Mouse (Mus musculus): ENCODE data around the gene Timm9. TPM values are rescaled to one million over a fixed set of nuclear protein-coding genes. Genes with fewer than 3 reads are reported as not detected.
A peak's percentile ranks its signal among the peaks of the same experiment; 100 is the strongest.

The Timm9 gene
- polyA plus RNA-seq, 1 experiment from 2014 or later = 102 TPM

DNA sequence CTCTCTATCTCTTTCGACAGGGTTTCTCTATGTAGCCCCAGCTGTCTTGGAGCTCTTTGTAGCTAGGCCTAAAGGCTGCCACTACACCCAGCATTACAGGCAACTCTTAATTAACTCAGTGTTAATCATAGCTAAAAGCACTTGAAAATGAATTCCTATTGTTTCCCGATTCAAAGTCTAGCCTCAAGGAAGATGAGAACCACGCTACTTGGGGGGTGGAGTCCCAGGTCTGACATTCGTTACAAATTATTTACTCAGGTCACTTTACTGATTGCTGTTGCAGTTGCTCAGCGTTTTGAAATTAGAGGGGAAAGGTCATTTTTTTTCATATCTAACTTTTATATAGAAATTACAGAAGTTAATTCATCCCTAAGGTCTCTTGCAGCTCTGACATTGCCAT is 903 bp downstream of the Timm9 start:
- Histone ChIP-seq H3K4me1 (ENCODE audit: control insufficient read depth in 2 of 2, insufficient read depth in 2 of 2, low read length in 2 of 2) (peaks cover 0 to 8% of the 10 kb centered on the region in 2 experiments; a peak in 2 of 4 replicates), H3K27me3 (ENCODE audit: control insufficient read depth, insufficient read depth, low read length) (no peaks in the 10 kb centered on the region), H3K36me3 (ENCODE audit: control insufficient read depth, insufficient read depth, low read length) (peaks cover 39% of the 10 kb centered on the region), H3K9ac (ENCODE audit: low read length) (peak overlapping the region; percentile 97), H3K27ac (replicated peaks in 1 of 2; ENCODE audit: control insufficient read depth in 1 of 2, insufficient read depth in 1 of 2, low read depth in 2 of 2, low read length in 2 of 2) (no peak overlapping the region), H3K4me2 (ENCODE audit: low read length) (peak overlapping the region; percentile 73), H3K9me3 (ENCODE audit: control insufficient read depth, low read length) (no peaks in the 10 kb centered on the region), H3K4me3 (ENCODE audit: control insufficient read depth in 1 of 2, insufficient read depth in 1 of 2, low read depth in 1 of 2, low read length in 2 of 2) (peak overlapping the region in 1 of 2 experiments; percentile 100; a peak in 3 of 4 replicates)
- WGBS = 30% methylated on average over 5 of the region's 5 CpGs
- no peak for ATAC-seq (ENCODE audit: insufficient number of reproducible peaks, insufficient read depth, low FRiP score, low read depth)

DNA sequence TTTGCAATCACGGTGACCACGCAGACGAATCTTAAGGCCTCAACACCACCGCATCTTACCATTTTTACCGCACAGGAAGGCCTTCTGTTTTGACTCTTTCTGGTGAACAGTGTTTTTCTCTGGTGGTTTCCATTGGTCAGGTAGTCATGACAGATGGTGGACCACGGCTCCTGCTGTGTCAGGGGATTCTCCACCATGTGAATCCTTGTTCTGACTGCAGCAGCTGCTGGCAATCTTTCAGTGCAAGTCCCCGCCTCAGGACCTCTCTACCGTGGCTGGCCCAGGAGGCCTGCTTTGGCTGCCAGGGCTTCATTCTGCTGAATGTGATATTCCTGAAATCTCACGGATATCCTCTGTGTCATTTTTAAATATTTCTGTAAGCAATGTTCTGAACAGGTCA is 13.2 kb downstream of the Timm9 start:
- H3K4me2 ChIP-seq (ENCODE audit: low read length) = no peak overlapping the region
- H3K4me1 ChIP-seq (ENCODE audit: control insufficient read depth in 2 of 2, insufficient read depth in 2 of 2, low read length in 2 of 2) = no peaks in the 10 kb centered on the region
- 91% methylated on average over 9 of the region's 9 CpGs for WGBS
- no peak overlapping the region for H3K27ac ChIP-seq (replicated peaks in 1 of 2; ENCODE audit: control insufficient read depth in 1 of 2, insufficient read depth in 1 of 2, low read depth in 2 of 2, low read length in 2 of 2)
- no peak for ATAC-seq (ENCODE audit: insufficient number of reproducible peaks, insufficient read depth, low FRiP score, low read depth)
- no peaks in the 10 kb centered on the region for H3K9me3 ChIP-seq (ENCODE audit: control insufficient read depth, low read length)
- H3K36me3 ChIP-seq (ENCODE audit: control insufficient read depth, insufficient read depth, low read length) = peaks cover 61% of the 10 kb centered on the region
- H3K4me3 ChIP-seq (ENCODE audit: control insufficient read depth in 1 of 2, insufficient read depth in 1 of 2, low read depth in 1 of 2, low read length in 2 of 2) = no peak overlapping the region
- H3K9ac ChIP-seq (ENCODE audit: low read length) = no peak overlapping the region
- H3K27me3 ChIP-seq (ENCODE audit: control insufficient read depth, insufficient read depth, low read length) = no peaks in the 10 kb centered on the region

DNA sequence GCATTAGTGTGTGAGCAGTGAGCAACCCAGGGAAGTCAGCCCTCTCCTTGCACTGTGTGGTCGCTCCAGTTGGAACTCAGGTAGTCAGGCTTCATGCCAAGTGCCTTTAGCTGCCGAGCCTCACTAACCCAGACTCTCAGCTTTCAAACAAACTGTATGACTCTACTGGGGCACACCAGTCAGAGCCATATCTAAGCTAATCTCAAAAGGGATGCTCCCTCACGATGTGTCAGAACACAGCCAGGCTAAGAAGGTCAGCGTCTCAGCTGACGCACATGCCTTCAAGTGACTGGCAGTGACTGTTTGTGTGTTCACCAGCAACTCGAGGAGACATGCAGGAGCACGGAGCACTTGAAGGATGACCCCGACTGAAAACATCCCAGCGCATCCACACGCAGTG is 13.8 kb downstream of the Timm9 start:
- Histone ChIP-seq H3K36me3 (ENCODE audit: control insufficient read depth, insufficient read depth, low read length) (peaks cover 59% of the 10 kb centered on the region), H3K4me3 (ENCODE audit: control insufficient read depth in 1 of 2, insufficient read depth in 1 of 2, low read depth in 1 of 2, low read length in 2 of 2) (no peak overlapping the region), H3K27ac (replicated peaks in 1 of 2; ENCODE audit: control insufficient read depth in 1 of 2, insufficient read depth in 1 of 2, low read depth in 2 of 2, low read length in 2 of 2) (no peak overlapping the region), H3K4me2 (ENCODE audit: low read length) (no peak overlapping the region), H3K4me1 (ENCODE audit: control insufficient read depth in 2 of 2, insufficient read depth in 2 of 2, low read length in 2 of 2) (no peaks in the 10 kb centered on the region), H3K9me3 (ENCODE audit: control insufficient read depth, low read length) (no peaks in the 10 kb centered on the region), H3K27me3 (ENCODE audit: control insufficient read depth, insufficient read depth, low read length) (no peaks in the 10 kb centered on the region), H3K9ac (ENCODE audit: low read length) (no peak overlapping the region)
- WGBS = 82% methylated on average over 10 of the region's 10 CpGs
- ATAC-seq (ENCODE audit: insufficient number of reproducible peaks, insufficient read depth, low FRiP score, low read depth) = no peak

DNA sequence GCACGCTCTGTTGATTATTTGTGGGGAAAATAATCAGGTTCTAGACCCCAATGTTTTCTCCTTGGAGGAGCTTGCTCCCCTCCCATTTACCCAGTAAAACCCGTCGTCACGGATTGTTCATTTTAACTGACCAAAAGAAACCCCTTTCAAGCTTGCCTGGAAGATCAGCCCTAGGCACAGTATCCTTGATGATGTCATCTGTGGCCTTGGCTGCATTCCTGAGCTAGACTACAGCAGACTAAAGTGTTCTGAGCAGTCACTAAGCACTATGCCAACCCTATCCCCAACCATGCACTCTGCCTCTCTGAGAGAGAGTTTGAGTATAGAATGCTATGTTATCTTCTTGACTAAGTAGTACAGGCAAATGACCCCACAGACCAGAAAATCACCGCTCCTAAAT is 20.1 kb downstream of the Timm9 start:
- H3K9me3 ChIP-seq (ENCODE audit: control insufficient read depth, low read length) = no peaks in the 10 kb centered on the region
- H3K27me3 ChIP-seq (ENCODE audit: control insufficient read depth, insufficient read depth, low read length) = no peaks in the 10 kb centered on the region
- H3K4me3 ChIP-seq (ENCODE audit: control insufficient read depth in 1 of 2, insufficient read depth in 1 of 2, low read depth in 1 of 2, low read length in 2 of 2) = no peak overlapping the region
- no peak overlapping the region for H3K27ac ChIP-seq (replicated peaks in 1 of 2; ENCODE audit: control insufficient read depth in 1 of 2, insufficient read depth in 1 of 2, low read depth in 2 of 2, low read length in 2 of 2)
- 66% methylated on average over 5 of the region's 5 CpGs for WGBS
- no peak overlapping the region for H3K4me2 ChIP-seq (ENCODE audit: low read length)
- H3K9ac ChIP-seq (ENCODE audit: low read length) = no peak overlapping the region
- no peak for ATAC-seq (ENCODE audit: insufficient number of reproducible peaks, insufficient read depth, low FRiP score, low read depth)
- peaks cover 3% of the 10 kb centered on the region; the same call in 1 of the 2 replicates for H3K36me3 ChIP-seq (ENCODE audit: control insufficient read depth, insufficient read depth, low read length)
- peaks cover 11 to 19% of the 10 kb centered on the region in 2 experiments for H3K4me1 ChIP-seq (ENCODE audit: control insufficient read depth in 2 of 2, insufficient read depth in 2 of 2, low read length in 2 of 2)

DNA sequence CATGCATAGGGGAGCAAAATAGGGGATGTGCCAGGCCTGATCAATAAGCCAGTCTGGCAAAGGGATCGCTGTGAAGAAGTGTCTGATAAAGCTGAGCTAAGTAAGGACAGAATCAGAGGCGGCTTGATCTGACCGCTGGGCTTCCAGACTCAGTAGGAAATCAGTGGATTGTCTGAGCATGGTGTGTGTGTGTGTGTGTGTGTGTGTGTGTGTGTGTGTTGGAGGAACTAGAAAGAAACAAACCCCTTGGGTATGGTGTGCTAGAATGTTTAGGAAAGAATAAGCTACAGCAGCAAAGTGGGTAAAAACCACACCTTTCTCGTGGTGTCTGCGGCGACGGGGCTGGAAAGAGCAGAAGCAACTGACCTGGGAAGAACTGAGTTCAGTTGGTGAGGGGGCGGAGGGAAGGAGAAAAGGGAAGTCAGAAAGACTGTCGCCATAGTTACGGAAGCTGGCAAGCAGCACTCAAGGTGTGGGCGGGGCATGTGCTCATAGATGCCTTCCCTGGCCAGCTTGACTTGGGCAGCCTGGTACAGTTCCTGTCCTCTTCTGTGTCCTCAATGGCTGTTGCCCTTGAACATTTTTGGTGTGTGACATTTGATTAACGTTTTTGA is 22.7 kb downstream of the Timm9 start:
- WGBS = 32% methylated on average over 12 of the region's 12 CpGs
- ATAC-seq (ENCODE audit: insufficient number of reproducible peaks, insufficient read depth, low FRiP score, low read depth) = no peak
- H3K9ac ChIP-seq (ENCODE audit: low read length) = no peak overlapping the region

DNA sequence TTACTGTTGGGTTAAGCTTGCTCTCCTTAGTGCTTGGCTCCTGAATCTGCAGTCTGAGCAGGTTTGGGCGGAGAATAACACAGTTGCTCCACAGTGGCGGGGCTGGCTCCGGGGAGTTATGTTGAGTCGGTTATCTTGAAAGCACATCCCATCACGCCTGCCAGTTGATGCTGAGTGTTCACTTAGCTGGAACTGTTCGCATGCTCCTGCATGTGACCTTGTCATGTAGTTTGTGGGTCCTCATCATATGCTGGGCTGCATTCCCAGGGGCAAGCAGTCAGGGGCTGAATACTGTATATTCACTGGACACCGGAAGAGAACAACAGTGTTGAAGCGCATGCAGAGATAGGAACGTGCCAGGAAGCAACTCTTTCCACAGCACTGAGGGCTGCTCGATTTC is 23.4 kb downstream of the Timm9 start:
- ATAC-seq (ENCODE audit: insufficient number of reproducible peaks, insufficient read depth, low FRiP score, low read depth) = peak; percentile 63; the same call in 1 of the 2 replicates
- H3K4me1 ChIP-seq (ENCODE audit: control insufficient read depth in 2 of 2, insufficient read depth in 2 of 2, low read length in 2 of 2) = peaks cover 16 to 24% of the 10 kb centered on the region in 2 experiments
- H3K9me3 ChIP-seq (ENCODE audit: control insufficient read depth, low read length) = no peaks in the 10 kb centered on the region
- no peaks in the 10 kb centered on the region for H3K36me3 ChIP-seq (ENCODE audit: control insufficient read depth, insufficient read depth, low read length)
- H3K27ac ChIP-seq (replicated peaks in 1 of 2; ENCODE audit: control insufficient read depth in 1 of 2, insufficient read depth in 1 of 2, low read depth in 2 of 2, low read length in 2 of 2) = peak overlapping the region; percentile 7 to 41; a peak in 1 of 4 replicates
- H3K9ac ChIP-seq (ENCODE audit: low read length) = no peak overlapping the region
- WGBS = 14% methylated on average over 10 of the region's 10 CpGs
- 0 out of 4 replicates have a peak overlapping the region, but pooled peaks of 1 of the 2 experiments have one; percentile 5 for H3K4me3 ChIP-seq (ENCODE audit: control insufficient read depth in 1 of 2, insufficient read depth in 1 of 2, low read depth in 1 of 2, low read length in 2 of 2)
- H3K27me3 ChIP-seq (ENCODE audit: control insufficient read depth, insufficient read depth, low read length) = no peaks in the 10 kb centered on the region
- H3K4me2 ChIP-seq (ENCODE audit: low read length) = peak overlapping the region; percentile 58

More for the DNA sequence above, 22.7 kb downstream of the Timm9 start:
- H3K4me2 ChIP-seq (ENCODE audit: low read length) = peak overlapping the region; percentile 58
- no peaks in the 10 kb centered on the region for H3K27me3 ChIP-seq (ENCODE audit: control insufficient read depth, insufficient read depth, low read length)
- H3K4me3 ChIP-seq (ENCODE audit: control insufficient read depth in 1 of 2, insufficient read depth in 1 of 2, low read depth in 1 of 2, low read length in 2 of 2) = no peak overlapping the region
- H3K36me3 ChIP-seq (ENCODE audit: control insufficient read depth, insufficient read depth, low read length) = no peaks in the 10 kb centered on the region
- H3K4me1 ChIP-seq (ENCODE audit: control insufficient read depth in 2 of 2, insufficient read depth in 2 of 2, low read length in 2 of 2) = peaks cover 16 to 24% of the 10 kb centered on the region in 2 experiments
- no peaks in the 10 kb centered on the region for H3K9me3 ChIP-seq (ENCODE audit: control insufficient read depth, low read length)
- 0 out of 4 replicates have a peak overlapping the region, but pooled peaks have one; percentile 7 to 41 for H3K27ac ChIP-seq (replicated peaks in 1 of 2; ENCODE audit: control insufficient read depth in 1 of 2, insufficient read depth in 1 of 2, low read depth in 2 of 2, low read length in 2 of 2)

DNA sequence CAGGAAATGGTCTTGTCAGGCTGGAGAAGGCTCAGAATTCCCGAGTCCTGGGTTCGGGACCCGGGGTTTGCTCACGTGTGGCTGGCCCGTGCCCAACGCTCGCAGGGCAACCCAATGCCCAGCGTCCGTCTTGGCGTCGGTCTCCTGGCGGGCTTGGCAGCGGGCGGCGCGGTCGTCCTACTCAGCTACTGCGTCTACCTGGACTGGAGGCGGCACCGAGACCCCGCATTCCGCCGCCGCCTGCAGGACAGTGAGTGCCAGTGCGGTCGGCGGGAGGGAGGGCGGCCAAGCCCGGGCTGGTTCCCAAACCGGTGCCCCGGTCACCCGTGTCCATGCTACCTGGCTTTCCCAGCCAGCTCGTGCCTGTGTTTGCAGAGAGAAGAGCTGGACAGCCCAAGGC is 25.2 kb downstream of the Timm9 start, which contains the start of gene Tomm20l:
TSS of gene Tomm20l (plus strand) at position 98 of the 400 bp plus-strand sequence.
- H3K4me1 ChIP-seq (ENCODE audit: control insufficient read depth in 2 of 2, insufficient read depth in 2 of 2, low read length in 2 of 2) = peaks cover 16 to 24% of the 10 kb centered on the region in 2 experiments
- H3K36me3 ChIP-seq (ENCODE audit: control insufficient read depth, insufficient read depth, low read length) = no peaks in the 10 kb centered on the region
- WGBS = 10% methylated on average over 33 of the region's 33 CpGs
- no peaks in the 10 kb centered on the region for H3K9me3 ChIP-seq (ENCODE audit: control insufficient read depth, low read length)
- no peaks in the 10 kb centered on the region for H3K27me3 ChIP-seq (ENCODE audit: control insufficient read depth, insufficient read depth, low read length)
- peak within 1 kb of the TSS; percentile 68 for H3K4me2 ChIP-seq (ENCODE audit: low read length)
- ATAC-seq (ENCODE audit: insufficient number of reproducible peaks, insufficient read depth, low FRiP score, low read depth) = no peak
- peak within 1 kb of the TSS; percentile 21 to 30 for H3K4me3 ChIP-seq (ENCODE audit: control insufficient read depth in 1 of 2, insufficient read depth in 1 of 2, low read depth in 1 of 2, low read length in 2 of 2)
- H3K9ac ChIP-seq (ENCODE audit: low read length) = peak within 1 kb of the TSS; percentile 18
- no peak within 1 kb of the TSS for H3K27ac ChIP-seq (replicated peaks in 1 of 2; ENCODE audit: control insufficient read depth in 1 of 2, insufficient read depth in 1 of 2, low read depth in 2 of 2, low read length in 2 of 2)

Measured in heart, embryonic 14.5 days (tissue).